28 mouse cellular contexts compared by ENCODE assay signal in genomic region chr9:42801929-42802328, GRCm38 (mm10).
DNase-seq lines count a peak whose midpoint lies in the region; ATAC-seq lines count a peak whose summit lies in the region.
"Had no signal": no experiment of that assay in that cellular context is flagged by ENCODE, and none has a peak within 500 bp of the region (broad histone marks: within the 10 kb centered on the region; RNA-seq: fewer than 3 reads in every experiment).

No protein-coding gene starts in this region.

- WGBS in forebrain, embryonic 16.5 days: 81% methylated on average over 11 of the region's 11 CpGs

- ATAC-seq in forebrain, embryonic 16.5 days: no peak
- ATAC-seq: forebrain, embryonic 13.5 days; intestine, postnatal 0 days; liver, postnatal 0 days; lung, postnatal 0 days; Patski had no signal

- H3K4me2 ChIP-seq in forebrain, embryonic 16.5 days (ENCODE audit: low read length): no peak overlapping the region
- H3K4me2 ChIP-seq: embryonic facial prominence, embryonic 13.5 days; forebrain, embryonic 13.5 days; kidney, embryonic 15.5 days; midbrain, embryonic 11.5 days had no signal

- no peaks in the 10 kb centered on the region for H3K36me3 ChIP-seq in forebrain, embryonic 16.5 days (ENCODE audit: control insufficient read depth, insufficient read depth)
- H3K36me3 ChIP-seq: embryonic facial prominence, embryonic 13.5 days; G1E; heart, embryonic 10.5 days; kidney, embryonic 15.5 days had no signal

- peaks cover 8% of the 10 kb centered on the region; the same call in 1 of the 2 replicates for H3K4me1 ChIP-seq in forebrain, embryonic 16.5 days (replicated peaks; ENCODE audit: control insufficient read depth, insufficient read depth, low read length)

- H3K9me3 ChIP-seq in forebrain, embryonic 16.5 days (ENCODE audit: control insufficient read depth, low read length): no peaks in the 10 kb centered on the region
- H3K9me3 ChIP-seq: embryonic facial prominence, embryonic 13.5 days; forebrain, embryonic 13.5 days; heart, embryonic 10.5 days; kidney, embryonic 15.5 days had no signal

- no peaks in the 10 kb centered on the region for H3K27me3 ChIP-seq in forebrain, embryonic 16.5 days (replicated peaks; ENCODE audit: control insufficient read depth, insufficient read depth, low read length)
- H3K27me3 ChIP-seq: embryonic facial prominence, embryonic 13.5 days; forebrain, embryonic 13.5 days; kidney, embryonic 15.5 days had no signal

- H3K4me3 ChIP-seq in forebrain, embryonic 16.5 days (replicated peaks; ENCODE audit: low read length): no peak overlapping the region
- H3K4me3 ChIP-seq: embryonic facial prominence, embryonic 13.5 days; erythroblast, embryonic 14.5 days; forebrain, embryonic 13.5 days; gastrocnemius, adult 2 months; heart, embryonic 10.5 days; kidney, embryonic 15.5 days had no signal

- no peak overlapping the region for H3K27ac ChIP-seq in forebrain, embryonic 16.5 days (ENCODE audit: low read length)
- H3K27ac ChIP-seq: embryonic facial prominence, embryonic 13.5 days; forebrain, embryonic 13.5 days; gastrocnemius, adult 2 months; heart, embryonic 10.5 days; kidney, embryonic 15.5 days had no signal

- DNase-seq in right cerebral cortex, adult 18-20 months: peak; percentile 50
- no peak for DNase-seq in right cerebral cortex, postnatal 4 days
- peak; percentile 62 for DNase-seq in layer of hippocampus, adult 9-11 months
- peak; percentile 53 to 67 for DNase-seq in right cerebral cortex, adult 2 months (ENCODE audit: low spot score in 2 of 2)
- no peak for DNase-seq in lung, postnatal 14 days
- no peak for DNase-seq in cerebellum, adult 11-12 months
- DNase-seq: adrenal gland, adult 2 months; B cell, adult 2 months; cerebellum, adult 8-10 months; cerebellum, postnatal 36 days; embryo, embryonic 11 days; gastrocnemius, adult 2 months; heart, postnatal 10 days; kidney, postnatal 36 days; liver, postnatal 0 days; thymus, adult 18-20 months; thymus, postnatal 4 days had no signal

- H3K9ac ChIP-seq in forebrain, embryonic 16.5 days (replicated peaks; ENCODE audit: low read depth, low read length): no peak overlapping the region
- H3K9ac ChIP-seq: embryonic facial prominence, embryonic 13.5 days; forebrain, embryonic 13.5 days; kidney, embryonic 15.5 days; liver, postnatal 0 days had no signal

Comparison
In these comparisons a context has a peak if more than half of its experiments do, and no peak if none do; other contexts are left out.
1. DNase-seq: peak in right cerebral cortex, adult 18-20 months (single experiment), layer of hippocampus, adult 9-11 months (single experiment) and right cerebral cortex, adult 2 months (2 of 2); none in right cerebral cortex, postnatal 4 days (single experiment), lung, postnatal 14 days (single experiment) and cerebellum, adult 11-12 months (single experiment).